Mouse (Mus musculus) heart, embryonic 11.5 days (tissue): ENCODE measurements around the gene Nmnat2. TPM values are rescaled to one million over a fixed set of nuclear protein-coding genes. Genes with fewer than 3 reads are reported as not detected.

Experiments
- ATAC-seq: fragments of 200-750 bp; cut with Nextera tagmentation; replicated peaks from 2 replicates; pipeline ENCODE4 v1.8.0; 2017; ENCODE audit warnings: moderate library complexity; ENCODE audit not compliant: insufficient number of reproducible peaks, low FRiP score, low TSS enrichment
- H3K27ac ChIP-seq: fragments of 300-500 bp; sonication (generic); 2 replicates; pipeline ENCODE4 v1.5.1; 2014; ENCODE audit warnings: mild to moderate bottlenecking, low read depth, low read length
- H3K27me3 ChIP-seq: fragments of 300-500 bp; sonication (generic); 2 replicates; pipeline ENCODE4 v1.6.1; 2014; ENCODE audit warnings: mild to moderate bottlenecking, low read length, mixed read lengths; ENCODE audit not compliant: control insufficient read depth, insufficient read depth
- H3K36me3 ChIP-seq: fragments of 300-500 bp; sonication (generic); 2 replicates; pipeline ENCODE4 v1.6.1; 2014; ENCODE audit warnings: mild to moderate bottlenecking, low read length, moderate library complexity, mixed read lengths; ENCODE audit not compliant: control insufficient read depth, insufficient read depth
- H3K4me1 ChIP-seq: fragments of 300-500 bp; sonication (generic); 2 replicates; pipeline ENCODE4 v1.6.1; 2014; ENCODE audit warnings: low read length; ENCODE audit not compliant: control insufficient read depth, insufficient read depth
- H3K4me2 ChIP-seq: fragments of 300-500 bp; sonication (generic); 2 replicates; pipeline ENCODE4 v1.6.1; 2014; ENCODE audit warnings: mild to moderate bottlenecking, moderate library complexity
- H3K4me3 ChIP-seq: fragments of 300-500 bp; sonication (generic); 2 replicates; pipeline ENCODE4 v1.5.1; 2014; ENCODE audit warnings: low read depth, low read length
- H3K9ac ChIP-seq: fragments of 300-500 bp; sonication (generic); 2 replicates; pipeline ENCODE4 v1.6.1; 2014; ENCODE audit warnings: mild to moderate bottlenecking, low read depth, low read length, moderate library complexity
- H3K9me3 ChIP-seq: fragments of 300-500 bp; sonication (generic); replicated peaks from 2 replicates; pipeline ENCODE4 v1.6.1; 2016; ENCODE audit warnings: low read length; ENCODE audit not compliant: control insufficient read depth
- WGBS: fragments of 180-500 bp; shearing (Covaris S2); extraction: QIAGEN DNeasy Blood & Tissue Kit; methylation state at CpG from one replicate; pipeline ENCODE4 v1.1.7; 2014; ENCODE audit not compliant: insufficient replicate concordance; 5-methylcytosine and 5-hydroxymethylcytosine counted together
- polyA plus RNA-seq: library from polyadenylated mRNA; unstranded; fragments of >200 nt; fragmentation: Nextera tagmentation; extraction: Ambion mirVana; gene quantifications from 2 replicates; pipeline ENCODE4 v1.2.1, GENCODE M21; 2014

Nmnat2 gene
- polyA plus RNA-seq, 1 experiment from 2014 or later, result 0.93 TPM

GRCm38 (mm10) chr1:153065473-153066386 is 110.9 kb downstream of the Nmnat2 start:
- H3K36me3 ChIP-seq, result no peaks in the 10 kb centered on the region
- no peak for ATAC-seq
- H3K4me2 ChIP-seq, result no peak overlapping the region
- no peak overlapping the region for H3K4me3 ChIP-seq
- no peaks in the 10 kb centered on the region for H3K9me3 ChIP-seq
- no peak overlapping the region for H3K27ac ChIP-seq
- 89% methylated on average over 12 of the region's 12 CpGs for WGBS
- no peaks in the 10 kb centered on the region for H3K4me1 ChIP-seq
- H3K27me3 ChIP-seq, result no peaks in the 10 kb centered on the region
- no peak overlapping the region for H3K9ac ChIP-seq

GRCm38 (mm10) chr1:153066387-153066781 is 111.6 kb downstream of the Nmnat2 start:
- no peaks in the 10 kb centered on the region for H3K4me1 ChIP-seq
- 71% methylated on average over 4 of the region's 4 CpGs for WGBS

GRCm38 (mm10) chr1:153071563-153071962 is 116.8 kb downstream of the Nmnat2 start:
- no peaks in the 10 kb centered on the region for H3K4me1 ChIP-seq
- no peaks in the 10 kb centered on the region for H3K9me3 ChIP-seq
- H3K27me3 ChIP-seq, result peaks cover 29% of the 10 kb centered on the region
- WGBS, result 28% methylated on average over 16 of the region's 16 CpGs
- no peak overlapping the region for H3K27ac ChIP-seq
- H3K9ac ChIP-seq, result no peak overlapping the region
- H3K36me3 ChIP-seq, result no peaks in the 10 kb centered on the region
- H3K4me3 ChIP-seq, result peak overlapping the region; percentile 35
- peak overlapping the region; percentile 62 for H3K4me2 ChIP-seq
- no peak for ATAC-seq

More at GRCm38 (mm10) chr1:153066387-153066781, 111.6 kb downstream of the Nmnat2 start:
- no peaks in the 10 kb centered on the region for H3K36me3 ChIP-seq
- ATAC-seq, result no peak
- H3K9ac ChIP-seq, result no peak overlapping the region
- no peaks in the 10 kb centered on the region for H3K27me3 ChIP-seq
- H3K9me3 ChIP-seq, result no peaks in the 10 kb centered on the region
- H3K27ac ChIP-seq, result no peak overlapping the region
- no peak overlapping the region for H3K4me2 ChIP-seq
- no peak overlapping the region for H3K4me3 ChIP-seq

GRCm38 (mm10) chr1:153071995-153072394 is 117.2 kb downstream of the Nmnat2 start:
- Histone ChIP-seq H3K4me2 (peak overlapping the region; percentile 62), H3K4me3 (peak overlapping the region; percentile 35), H3K27me3 (peaks cover 29% of the 10 kb centered on the region), H3K36me3 (no peaks in the 10 kb centered on the region), H3K9me3 (no peaks in the 10 kb centered on the region), H3K4me1 (no peaks in the 10 kb centered on the region), H3K9ac (no peak overlapping the region), H3K27ac (no peak overlapping the region)
- no peak for ATAC-seq
- WGBS, result 30% methylated on average over 12 of the region's 12 CpGs

GRCm38 (mm10) chr1:153072711-153073110 is 117.9 kb downstream of the Nmnat2 start:
- Histone ChIP-seq H3K4me2 (peak overlapping the region; percentile 62), H3K36me3 (no peaks in the 10 kb centered on the region), H3K9me3 (no peaks in the 10 kb centered on the region), H3K9ac (no peak overlapping the region), H3K27ac (no peak overlapping the region), H3K27me3 (peaks cover 29% of the 10 kb centered on the region), H3K4me1 (no peaks in the 10 kb centered on the region), H3K4me3 (no peak overlapping the region)
- no peak for ATAC-seq
- 43% methylated on average over 10 of the region's 10 CpGs for WGBS

- peaks cover 29% of the 10 kb centered on the region for H3K27me3 ChIP-seq
- H3K27ac ChIP-seq, result no peak overlapping the region
- H3K4me3 ChIP-seq, result no peak overlapping the region
- no peaks in the 10 kb centered on the region for H3K9me3 ChIP-seq
- no peaks in the 10 kb centered on the region for H3K4me1 ChIP-seq
- no peak overlapping the region for H3K4me2 ChIP-seq
- no peak for ATAC-seq
- H3K36me3 ChIP-seq, result no peaks in the 10 kb centered on the region
- no peak overlapping the region for H3K9ac ChIP-seq
- WGBS, result 11% methylated on average over 9 of the region's 9 CpGs
Measured at GRCm38 (mm10) chr1:153073441-153073840, 118.6 kb downstream of the Nmnat2 start.

GRCm38 (mm10) chr1:153075087-153075736 is 120.4 kb downstream of the Nmnat2 start:
- Histone ChIP-seq H3K9ac (no peak overlapping the region), H3K4me2 (no peak overlapping the region), H3K27me3 (peaks cover 29% of the 10 kb centered on the region), H3K36me3 (no peaks in the 10 kb centered on the region), H3K27ac (no peak overlapping the region), H3K4me1 (no peaks in the 10 kb centered on the region), H3K9me3 (no peaks in the 10 kb centered on the region), H3K4me3 (no peak overlapping the region)
- WGBS, result 73% methylated on average over 3 of the region's 3 CpGs
- no peak for ATAC-seq

GRCm38 (mm10) chr1:153075955-153076354 is 121.2 kb downstream of the Nmnat2 start:
- 52% methylated on average over 6 of the region's 6 CpGs for WGBS
- Histone ChIP-seq H3K9ac (no peak overlapping the region), H3K4me3 (no peak overlapping the region), H3K4me2 (no peak overlapping the region), H3K4me1 (no peaks in the 10 kb centered on the region), H3K9me3 (no peaks in the 10 kb centered on the region), H3K27ac (no peak overlapping the region), H3K36me3 (no peaks in the 10 kb centered on the region), H3K27me3 (peaks cover 29% of the 10 kb centered on the region)
- ATAC-seq, result no peak
